Mouse (Mus musculus): Measurements from ENCODE around the gene Gm3476. TPM values are rescaled to one million over a fixed set of nuclear protein-coding genes. Genes with fewer than 3 reads are reported as not detected.
A peak's percentile ranks its signal among the peaks of the same experiment; 100 is the strongest.
"Not testable (repeated sequence)": the region's sequence is repeated elsewhere in the genome, so short reads cannot be mapped to it uniquely, and the experiment has no call there.

Gene Gm3476
- not detected in 2 replicates for polyA plus RNA-seq (2016; fragmentation: Nextera tagmentation; extraction: Ambion mirVana)

DNA sequence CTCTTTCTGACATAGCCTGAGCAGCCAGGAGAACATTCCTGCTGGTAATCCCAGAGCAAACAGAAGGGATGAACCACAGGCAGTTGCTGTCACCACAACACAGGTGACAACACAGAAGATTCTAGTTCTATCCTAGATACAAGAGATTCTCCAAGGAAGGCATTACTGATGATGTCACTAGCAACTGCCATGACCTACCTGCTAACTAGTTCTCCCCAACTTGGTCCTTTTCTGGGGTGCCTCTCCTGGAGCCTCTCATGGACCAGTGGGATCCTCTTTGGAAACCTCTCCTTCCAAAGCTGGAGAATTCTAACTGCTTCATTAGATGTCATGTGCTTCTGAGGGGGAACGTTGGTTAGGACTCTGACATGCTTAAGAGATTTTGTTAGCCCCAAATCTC lies at the start of gene Gm3476:
Gene Gm3476 (minus strand): TSS at position 101 of the 400 bp plus-strand sequence.
- not testable (repeated sequence) for H3K9ac ChIP-seq (replicated peaks); H3K4me2 ChIP-seq; H3K27ac ChIP-seq; H3K4me1 ChIP-seq (replicated peaks); H3K4me3 ChIP-seq (replicated peaks); ATAC-seq (ENCODE audit: insufficient number of reproducible peaks, insufficient read depth, low FRiP score, low TSS enrichment, low read depth); H3K9me3 ChIP-seq; H3K36me3 ChIP-seq; H3K27me3 ChIP-seq
- WGBS: no CpG with 5 or more reads among the region's 1 CpGs

DNA sequence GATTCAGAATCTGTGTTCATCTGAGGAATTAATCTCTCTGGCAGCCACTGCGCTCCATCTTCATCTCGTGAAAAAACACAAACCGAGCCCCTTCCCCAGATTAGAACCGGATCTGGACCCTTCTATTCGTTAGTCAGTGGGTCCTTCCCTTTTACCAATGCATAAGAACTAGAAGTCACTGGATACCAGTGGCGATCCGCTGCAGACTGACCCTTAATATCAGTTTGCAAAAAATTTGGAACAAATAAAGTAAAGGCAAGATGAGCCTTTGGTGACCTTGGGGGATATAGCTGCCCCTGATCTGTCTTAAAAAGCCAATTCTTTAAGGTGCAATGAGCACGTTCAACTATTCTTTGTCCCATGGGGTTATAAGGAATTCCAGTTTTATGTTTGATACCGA lies 37.9 kb upstream of the Gm3476 start:
- not testable (repeated sequence) for H3K9me3 ChIP-seq; H3K36me3 ChIP-seq; H3K27ac ChIP-seq; H3K27me3 ChIP-seq; H3K4me2 ChIP-seq; ATAC-seq (ENCODE audit: insufficient number of reproducible peaks, insufficient read depth, low FRiP score, low TSS enrichment, low read depth); H3K4me1 ChIP-seq (replicated peaks); H3K4me3 ChIP-seq (replicated peaks); H3K9ac ChIP-seq (replicated peaks)
- 83% methylated on average over 7 of the region's 9 CpGs for WGBS

DNA sequence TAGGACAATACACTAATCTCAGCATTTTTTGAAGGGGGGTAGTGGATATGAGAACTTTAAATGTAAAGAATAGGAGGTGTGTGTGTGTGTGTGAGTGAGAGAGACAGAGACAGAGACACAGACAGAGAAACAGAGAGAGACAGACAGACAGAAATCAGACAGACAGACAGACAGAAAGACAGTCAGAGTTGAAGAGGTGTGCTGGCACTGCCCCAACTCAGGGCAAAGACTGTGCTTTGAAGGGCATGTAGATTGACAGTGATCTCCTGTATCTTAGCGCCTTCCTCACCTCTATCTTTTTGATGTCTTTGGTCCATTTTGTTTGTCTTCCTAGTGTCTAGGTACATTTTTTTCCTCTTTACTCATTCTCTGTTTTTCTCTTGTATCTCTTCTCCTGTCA lies 35.5 kb upstream of the Gm3476 start:
- H3K4me3 ChIP-seq (replicated peaks); H3K27ac ChIP-seq; H3K27me3 ChIP-seq; ATAC-seq (ENCODE audit: insufficient number of reproducible peaks, insufficient read depth, low FRiP score, low TSS enrichment, low read depth); H3K9ac ChIP-seq (replicated peaks); H3K4me1 ChIP-seq (replicated peaks); H3K4me2 ChIP-seq; H3K9me3 ChIP-seq; H3K36me3 ChIP-seq: not testable (repeated sequence)
- 100% methylated on average over 1 of the region's 1 CpGs for WGBS

GRCm38 (mm10) chr14:6108272-6108925 lies 17.2 kb downstream of the Gm3476 start, which contains the start of gene Gm3468:
Gm3468 (minus strand) TSS chr14:6108665.
- H3K9me3 ChIP-seq; H3K27me3 ChIP-seq; H3K4me1 ChIP-seq (replicated peaks); H3K27ac ChIP-seq; H3K36me3 ChIP-seq: not testable (repeated sequence)
- Histone ChIP-seq H3K4me2 (peak within 1 kb of the TSS; percentile 53), H3K9ac (replicated peaks) (peak within 1 kb of the TSS; percentile 40; the same call in 1 of the 2 replicates), H3K4me3 (replicated peaks) (peak within 1 kb of the TSS; percentile 38)
- ATAC-seq (ENCODE audit: insufficient number of reproducible peaks, insufficient read depth, low FRiP score, low TSS enrichment, low read depth): peak; percentile 88
- WGBS: 1% methylated on average over 49 of the region's 51 CpGs

GRCm38 (mm10) chr14:6107500-6107899 lies 18.1 kb downstream of the Gm3476 start:
- ATAC-seq (ENCODE audit: insufficient number of reproducible peaks, insufficient read depth, low FRiP score, low TSS enrichment, low read depth); H3K36me3 ChIP-seq; H3K4me1 ChIP-seq (replicated peaks); H3K27ac ChIP-seq; H3K27me3 ChIP-seq; H3K9me3 ChIP-seq; H3K9ac ChIP-seq (replicated peaks): not testable (repeated sequence)
- Histone ChIP-seq H3K4me3 (replicated peaks) (peak overlapping the region; percentile 38), H3K4me2 (peak overlapping the region; percentile 53)
- 12% methylated on average over 9 of the region's 9 CpGs for WGBS

DNA sequence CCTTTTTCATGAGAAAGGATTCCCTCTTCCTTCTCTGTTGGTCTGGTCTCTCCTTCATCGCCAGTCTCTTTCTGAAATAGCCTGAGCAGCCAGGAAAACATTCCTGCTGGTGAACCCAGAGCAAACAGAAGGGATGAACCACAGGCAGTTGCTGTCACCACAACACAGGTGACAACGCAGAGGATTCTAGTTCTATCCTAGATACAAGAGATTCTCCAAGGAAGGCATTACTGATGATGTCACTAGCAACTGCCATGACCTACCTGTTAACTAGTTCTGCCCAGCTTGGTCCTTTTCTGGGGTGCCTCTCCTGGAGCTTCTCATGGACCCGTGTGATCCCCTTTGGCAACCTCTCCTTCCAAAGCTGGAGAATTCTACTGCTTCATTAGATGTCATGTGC lies 31.8 kb downstream of the Gm3476 start, which contains the start of gene Gm8206:
Gene Gm8206 (minus strand): TSS at position 101 of the 400 bp plus-strand sequence.
- WGBS: 83% methylated on average over 2 of the region's 3 CpGs
- H3K4me3 ChIP-seq (replicated peaks); H3K36me3 ChIP-seq; H3K27me3 ChIP-seq; H3K27ac ChIP-seq; H3K4me1 ChIP-seq (replicated peaks); H3K4me2 ChIP-seq; ATAC-seq (ENCODE audit: insufficient number of reproducible peaks, insufficient read depth, low FRiP score, low TSS enrichment, low read depth); H3K9ac ChIP-seq (replicated peaks); H3K9me3 ChIP-seq: not testable (repeated sequence)

- WGBS: 80% methylated on average over 4 of the region's 4 CpGs
- not testable (repeated sequence) for H3K27ac ChIP-seq; H3K4me1 ChIP-seq (replicated peaks); H3K27me3 ChIP-seq; H3K4me3 ChIP-seq (replicated peaks); H3K9me3 ChIP-seq; H3K9ac ChIP-seq (replicated peaks); H3K36me3 ChIP-seq; H3K4me2 ChIP-seq; ATAC-seq (ENCODE audit: insufficient number of reproducible peaks, insufficient read depth, low FRiP score, low TSS enrichment, low read depth)
Observed at GRCm38 (mm10) chr14:6058167-6058566, 67.4 kb downstream of the Gm3476 start, which contains the start of gene Gm6337. Gm6337 (minus strand) TSS chr14:6058267.

Other genes with a start within 250 kb of the Gm3476 start
- gene Gm8237, start 245.4 kb downstream of the Gm3476 start, polyA plus RNA-seq (2016; fragmentation: Nextera tagmentation; extraction: Ambion mirVana): 0.14 and 0.38 TPM in 2 replicates
- 0.18 and 0.21 TPM in 2 replicates for gene Gm3248, start 164.1 kb downstream of the Gm3476 start, polyA plus RNA-seq (2016; fragmentation: Nextera tagmentation; extraction: Ambion mirVana)
- not detected in 2 replicates for gene Gm3453, start 146.7 kb downstream of the Gm3476 start, polyA plus RNA-seq (2016; fragmentation: Nextera tagmentation; extraction: Ambion mirVana)
- gene Gm6337, start 67.5 kb downstream of the Gm3476 start, polyA plus RNA-seq (2016; fragmentation: Nextera tagmentation; extraction: Ambion mirVana): not detected in 2 replicates
- 0.93 and 1.7 TPM in 2 replicates for gene Gm8206, start 31.9 kb downstream of the Gm3476 start, polyA plus RNA-seq (2016; fragmentation: Nextera tagmentation; extraction: Ambion mirVana)
- 1.5 and 2.2 TPM in 2 replicates for gene Gm3468, start 17.1 kb downstream of the Gm3476 start, polyA plus RNA-seq (2016; fragmentation: Nextera tagmentation; extraction: Ambion mirVana)
- not detected in 2 replicates for gene Gm21560, start 93.5 kb upstream of the Gm3476 start, polyA plus RNA-seq (2016; fragmentation: Nextera tagmentation; extraction: Ambion mirVana)
- 1.2 and 1.4 TPM in 2 replicates for gene Gm3411, start 161.4 kb upstream of the Gm3476 start, polyA plus RNA-seq (2016; fragmentation: Nextera tagmentation; extraction: Ambion mirVana)
- not detected in 2 replicates for gene Gm21103, start 179.0 kb upstream of the Gm3476 start, polyA plus RNA-seq (2016; fragmentation: Nextera tagmentation; extraction: Ambion mirVana)
- not detected in 2 replicates for gene Gm3618, start 217.9 kb upstream of the Gm3476 start, polyA plus RNA-seq (2016; fragmentation: Nextera tagmentation; extraction: Ambion mirVana)